Mouse (Mus musculus): ENCODE results near the gene Cobll1.

GRCm38 (mm10) chr2:65232756-65233535, 6.3 kb downstream of the Cobll1 start:
- TF ChIP-seq POLR2A (IDR thresholded peaks at IDR 0.05; ENCODE audit: borderline replicate concordance, insufficient read depth, low read length) (no peak), CTCF (IDR thresholded peaks at IDR 0.05; ENCODE audit: borderline replicate concordance, insufficient read depth, low read depth, low read length) (no peak)
